Mouse (Mus musculus): Measurements from ENCODE around the gene Slc25a13. TPM values are rescaled to one million over a fixed set of nuclear protein-coding genes. Genes with fewer than 3 reads are reported as not detected.
A peak's percentile ranks its signal among the peaks of the same experiment; 100 is the strongest.
"Not testable (repeated sequence)": the region's sequence is repeated elsewhere in the genome, so short reads cannot be mapped to it uniquely, and the experiment has no call there.

Slc25a13 gene
- polyA plus RNA-seq, 1 experiment from 2014 or later, result 19.1 TPM

DNA sequence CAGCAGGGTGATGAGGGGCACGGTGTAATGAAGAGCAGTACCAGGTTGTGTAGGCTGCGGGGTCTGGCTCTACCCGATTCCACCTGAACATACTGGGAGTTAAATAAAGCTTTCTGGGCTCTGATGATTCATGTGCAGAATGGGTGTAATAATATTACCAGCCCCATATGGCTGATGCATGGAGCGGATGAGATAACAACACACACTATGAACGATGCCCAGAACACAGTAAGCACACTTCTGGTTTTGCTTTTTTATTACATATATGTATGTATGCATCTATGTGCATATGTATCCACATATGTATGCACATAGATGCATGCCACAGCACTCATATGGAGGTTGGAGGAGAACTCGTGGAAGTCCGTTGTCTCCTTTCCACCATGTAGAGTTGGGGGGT, 34.8 kb downstream of the Slc25a13 start:
- H3K27ac ChIP-seq, result no peak overlapping the region
- no peak overlapping the region for H3K9ac ChIP-seq
- H3K4me2 ChIP-seq (replicated peaks), result no peak overlapping the region
- 94% methylated on average over 7 of the region's 7 CpGs for WGBS
- no peak for ATAC-seq (ENCODE audit: low FRiP score)
- H3K4me1 ChIP-seq, result no peaks in the 10 kb centered on the region; the same call in 1 of the 2 replicates
- H3K27me3 ChIP-seq, result no peaks in the 10 kb centered on the region
- H3K36me3 ChIP-seq, result no peaks in the 10 kb centered on the region
- H3K4me3 ChIP-seq, result no peak overlapping the region
- no peaks in the 10 kb centered on the region for H3K9me3 ChIP-seq (replicated peaks)

DNA sequence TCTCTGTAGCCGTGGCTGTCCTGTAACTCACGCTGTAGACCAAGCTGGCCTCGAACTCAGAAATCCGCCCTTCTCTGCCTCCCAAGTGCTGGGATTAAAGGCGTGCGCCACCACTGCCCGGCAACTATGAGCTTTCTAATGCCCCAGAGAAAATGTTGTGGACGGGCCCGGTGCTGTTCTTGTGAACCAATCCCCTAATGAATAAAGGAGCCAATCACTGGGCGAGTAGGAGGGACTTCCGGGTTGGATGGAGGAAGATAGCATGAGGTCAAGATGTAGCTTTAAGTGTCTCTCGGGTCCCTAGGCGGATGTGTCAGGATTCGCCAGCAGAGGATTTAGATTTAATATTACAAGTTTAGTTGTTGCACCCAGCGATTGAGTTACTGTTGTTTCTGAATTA, 38.6 kb downstream of the Slc25a13 start:
- not testable (repeated sequence) for H3K4me3 ChIP-seq; H3K36me3 ChIP-seq; H3K9me3 ChIP-seq (replicated peaks); H3K27me3 ChIP-seq; H3K27ac ChIP-seq; H3K9ac ChIP-seq; ATAC-seq (ENCODE audit: low FRiP score); H3K4me2 ChIP-seq (replicated peaks)
- H3K4me1 ChIP-seq, result peaks cover 12% of the 10 kb centered on the region
- 93% methylated on average over 15 of the region's 15 CpGs for WGBS

DNA sequence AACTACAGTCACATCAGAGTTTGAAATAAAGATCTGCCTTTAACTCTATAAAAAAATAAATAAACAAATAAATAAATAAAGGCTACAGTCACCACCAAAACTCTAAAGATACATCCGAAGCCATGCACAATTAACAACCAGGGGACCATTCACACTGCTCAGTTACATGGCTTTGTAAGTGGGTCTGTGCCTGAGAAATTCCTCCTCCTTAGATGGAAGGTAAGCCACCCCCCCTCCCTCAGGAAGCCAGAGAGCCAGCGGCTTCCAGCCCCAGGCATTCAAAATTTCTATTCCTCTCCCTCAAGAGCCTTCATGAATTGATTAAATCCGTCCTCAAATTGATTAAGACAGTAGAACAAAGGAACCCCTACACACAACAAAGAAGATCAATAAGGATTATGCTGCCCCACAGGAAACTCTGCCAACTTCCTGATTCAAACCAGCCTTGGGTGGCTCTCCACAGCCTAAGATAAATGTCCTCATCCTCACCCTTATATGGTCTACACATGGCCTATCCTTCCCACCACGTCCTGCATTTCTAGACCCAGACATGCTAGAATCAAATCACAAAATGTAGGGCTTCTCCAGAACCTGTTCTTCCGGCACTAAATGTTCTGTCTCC, 41.5 kb downstream of the Slc25a13 start:
- ATAC-seq (ENCODE audit: low FRiP score), result no peak
- 59% methylated on average over 5 of the region's 5 CpGs for WGBS
- H3K4me1 ChIP-seq, result peaks cover 16% of the 10 kb centered on the region

DNA sequence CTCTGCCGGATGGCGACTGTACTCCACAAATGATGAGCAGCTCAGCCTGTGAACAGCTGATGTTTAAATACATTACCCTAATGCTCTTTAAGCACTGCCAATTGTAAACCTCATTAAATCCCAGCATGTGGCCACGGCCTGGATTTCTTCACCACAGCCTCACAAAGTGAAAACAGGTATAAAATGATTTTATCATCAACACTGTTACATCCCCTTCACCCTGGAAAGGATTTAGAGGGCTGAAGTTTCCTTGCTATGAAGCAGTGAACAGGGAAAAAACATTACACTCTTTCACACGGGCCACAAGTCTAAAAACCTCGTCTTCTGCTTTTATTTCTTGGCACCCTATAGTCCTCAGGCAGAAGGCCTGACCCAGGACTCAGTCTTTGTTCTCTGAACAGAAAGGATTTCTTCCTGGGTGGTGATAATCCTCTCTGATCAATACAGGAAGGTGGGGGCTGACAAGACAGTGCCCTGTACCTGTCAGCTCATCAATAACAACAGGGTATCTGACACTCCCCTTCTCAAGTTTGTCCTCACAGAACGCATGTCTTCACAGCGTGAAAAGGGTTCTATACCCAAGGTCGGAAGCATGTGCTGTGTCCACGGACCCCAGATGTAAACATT, 42.9 kb downstream of the Slc25a13 start:
- Histone ChIP-seq H3K9ac (no peak overlapping the region), H3K4me3 (no peak overlapping the region), H3K4me1 (peaks cover 20% of the 10 kb centered on the region), H3K27ac (no peak overlapping the region), H3K9me3 (replicated peaks) (no peaks in the 10 kb centered on the region), H3K36me3 (no peaks in the 10 kb centered on the region), H3K4me2 (replicated peaks) (no peak overlapping the region), H3K27me3 (no peaks in the 10 kb centered on the region)
- peak; percentile 64 for ATAC-seq (ENCODE audit: low FRiP score)
- 26% methylated on average over 9 of the region's 9 CpGs for WGBS

More for the DNA sequence above, 41.5 kb downstream of the Slc25a13 start:
- H3K27ac ChIP-seq, result no peak overlapping the region
- H3K9ac ChIP-seq, result no peak overlapping the region
- no peaks in the 10 kb centered on the region for H3K27me3 ChIP-seq
- H3K4me2 ChIP-seq (replicated peaks), result no peak overlapping the region
- no peak overlapping the region for H3K4me3 ChIP-seq
- H3K36me3 ChIP-seq, result no peaks in the 10 kb centered on the region
- H3K9me3 ChIP-seq (replicated peaks), result no peaks in the 10 kb centered on the region

DNA sequence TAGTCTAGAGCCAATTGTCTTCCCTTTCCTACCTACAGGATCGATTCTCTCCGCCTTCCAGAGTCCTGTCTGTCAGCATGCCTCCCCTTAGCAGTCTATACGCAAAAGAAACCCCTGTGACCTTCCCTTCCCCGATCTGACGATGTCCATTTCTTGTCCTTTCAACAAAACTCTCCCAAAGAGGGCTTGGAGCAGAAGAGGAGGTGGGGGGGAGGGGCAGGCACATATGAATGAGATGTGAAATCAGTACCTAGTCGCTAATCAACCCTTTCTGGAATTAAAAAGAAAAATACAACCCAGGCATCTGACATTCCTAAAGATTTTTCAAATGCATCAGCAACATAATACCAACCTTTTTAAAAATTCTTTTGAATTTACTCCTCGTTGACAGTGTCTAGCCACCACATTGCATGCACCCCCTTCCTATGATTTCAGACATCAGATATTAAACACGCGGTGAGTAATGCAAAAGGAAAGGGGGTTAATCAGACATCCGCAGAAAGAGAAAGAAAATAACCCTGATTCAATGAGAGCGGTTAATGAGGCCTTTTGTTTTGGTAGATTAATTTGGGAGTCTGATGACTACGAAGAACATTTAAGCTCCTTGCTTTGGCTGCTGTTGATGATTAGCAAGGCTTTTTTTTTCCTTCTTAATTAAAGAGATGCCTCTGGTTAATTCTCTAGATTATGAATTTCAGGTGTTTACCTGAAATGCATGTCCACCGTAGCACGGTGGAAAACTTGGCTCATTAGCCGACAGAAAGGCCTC, 43.6 kb downstream of the Slc25a13 start:
- no peaks in the 10 kb centered on the region for H3K36me3 ChIP-seq
- no peaks in the 10 kb centered on the region for H3K9me3 ChIP-seq (replicated peaks)
- no peak overlapping the region for H3K4me2 ChIP-seq (replicated peaks)
- ATAC-seq (ENCODE audit: low FRiP score), result no peak; the same call in 1 of the 2 replicates
- no peak overlapping the region for H3K27ac ChIP-seq
- no peaks in the 10 kb centered on the region for H3K27me3 ChIP-seq
- no peak overlapping the region for H3K9ac ChIP-seq
- 27% methylated on average over 15 of the region's 15 CpGs for WGBS
- peaks cover 27% of the 10 kb centered on the region for H3K4me1 ChIP-seq
- H3K4me3 ChIP-seq, result no peak overlapping the region

DNA sequence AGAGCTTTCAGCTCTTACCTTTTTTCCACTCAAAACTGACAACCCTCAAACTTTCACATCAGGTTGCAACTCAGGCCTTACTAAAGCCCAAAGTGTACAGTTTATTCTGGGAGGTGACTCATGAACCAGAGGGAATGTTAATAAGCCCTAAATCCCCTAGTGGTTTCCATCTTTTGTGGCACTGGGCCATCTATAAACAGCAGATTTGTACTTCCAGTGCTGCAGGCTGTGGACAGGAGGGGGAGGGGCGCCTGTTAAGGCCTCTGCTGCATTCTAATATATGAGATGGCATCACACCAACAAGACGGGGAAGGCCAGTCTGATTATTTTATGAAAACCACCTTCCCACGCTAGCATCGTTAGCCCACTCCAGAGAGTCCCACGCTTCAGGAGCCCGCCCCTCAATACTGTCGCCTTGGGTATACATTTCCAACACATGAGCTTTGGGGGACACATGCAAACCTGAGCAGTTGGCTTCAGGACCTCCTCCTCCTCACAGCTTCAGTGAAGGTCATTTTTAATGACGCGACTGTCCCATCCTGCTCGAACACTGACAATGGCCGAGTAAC, 48.3 kb downstream of the Slc25a13 start:
- H3K9ac ChIP-seq, result no peak overlapping the region
- no peaks in the 10 kb centered on the region for H3K9me3 ChIP-seq (replicated peaks)
- no peaks in the 10 kb centered on the region for H3K36me3 ChIP-seq
- no peak overlapping the region for H3K4me3 ChIP-seq
- 0 out of 2 replicates have a peak, but pooled peaks cover 2% of the 10 kb centered on the region for H3K27me3 ChIP-seq
- H3K4me1 ChIP-seq, result peaks cover 21% of the 10 kb centered on the region
- ATAC-seq (ENCODE audit: low FRiP score), result peak; percentile 62
- WGBS, result 63% methylated on average over 11 of the region's 11 CpGs
- no peak overlapping the region for H3K27ac ChIP-seq
- no peak overlapping the region for H3K4me2 ChIP-seq (replicated peaks)

DNA sequence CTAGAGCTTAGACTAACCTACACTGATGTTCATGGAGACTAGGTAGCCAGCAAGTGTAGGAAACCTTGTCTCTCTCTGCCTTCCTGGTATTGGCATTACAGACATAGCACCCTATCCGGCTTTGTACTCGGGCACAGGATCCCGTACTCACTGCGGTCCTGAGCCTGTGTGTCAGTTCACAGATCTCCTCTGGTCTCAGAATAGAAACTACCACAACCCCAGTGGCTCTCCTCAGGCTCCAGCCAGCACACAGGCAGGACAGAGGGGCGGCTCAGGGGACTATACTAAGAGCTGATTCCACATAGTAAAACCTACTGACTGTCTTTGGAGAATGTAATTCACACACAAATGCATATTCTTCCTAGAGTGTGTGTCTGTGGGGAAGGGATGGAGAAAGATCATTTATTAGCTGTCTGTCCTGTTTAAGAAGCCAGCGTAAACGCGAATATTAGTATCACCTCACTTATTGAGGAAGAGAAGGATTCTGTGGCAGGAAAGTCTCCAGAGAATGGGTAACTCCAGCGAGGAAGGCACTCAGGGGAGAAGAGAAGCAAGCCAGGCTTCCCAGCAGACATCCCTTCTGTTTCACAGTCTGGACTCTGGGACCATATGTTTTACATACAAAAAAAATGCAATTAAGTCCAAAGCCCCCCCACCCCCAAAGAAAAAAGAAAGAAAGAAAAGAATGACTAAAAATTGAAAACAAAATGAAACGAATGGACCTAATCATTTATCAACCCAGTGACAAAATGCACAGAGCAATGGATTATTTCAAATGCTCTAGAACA, 49.4 kb downstream of the Slc25a13 start:
- H3K27ac ChIP-seq, result no peak overlapping the region

DNA sequence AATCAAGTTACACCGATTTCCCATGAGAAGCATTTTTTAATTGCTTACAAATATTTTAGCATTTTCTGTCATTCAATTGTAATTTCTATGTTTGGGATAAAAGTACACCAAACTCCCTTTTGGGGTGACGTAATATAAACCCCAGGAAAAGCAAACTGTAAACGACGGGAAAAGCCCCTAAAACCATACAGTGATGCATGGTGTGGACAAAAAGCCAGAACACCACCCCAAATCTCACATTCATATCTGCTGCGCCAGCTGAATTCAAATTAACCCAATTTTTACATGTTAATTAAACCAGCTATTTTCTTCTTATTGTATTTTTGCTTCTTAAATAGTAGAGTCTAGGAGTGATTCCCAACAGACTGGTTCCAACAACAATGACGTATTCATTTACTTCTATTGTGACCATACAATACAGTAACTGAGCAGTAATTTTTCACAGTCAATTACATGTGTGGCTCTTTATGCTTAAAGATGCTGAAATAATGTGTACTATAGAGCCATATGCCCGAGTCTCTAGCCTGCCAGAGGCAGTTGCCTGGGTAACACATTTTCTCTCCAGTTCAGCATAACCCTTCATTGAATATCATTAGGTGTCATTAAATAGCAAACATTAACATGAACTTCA, 53.9 kb downstream of the Slc25a13 start:
- ATAC-seq (ENCODE audit: low FRiP score), result peak; percentile 79
- no peaks in the 10 kb centered on the region; the same call in 1 of the 2 replicates for H3K9me3 ChIP-seq (replicated peaks)

More for the DNA sequence above, 49.4 kb downstream of the Slc25a13 start:
- Histone ChIP-seq H3K4me3 (no peak overlapping the region), H3K9me3 (replicated peaks) (no peaks in the 10 kb centered on the region), H3K9ac (no peak overlapping the region), H3K27me3 (0 out of 2 replicates have a peak, but pooled peaks cover 2% of the 10 kb centered on the region), H3K4me2 (replicated peaks) (no peak overlapping the region), H3K36me3 (no peaks in the 10 kb centered on the region), H3K4me1 (peaks cover 18% of the 10 kb centered on the region)
- no peak for ATAC-seq (ENCODE audit: low FRiP score)
- WGBS, result 87% methylated on average over 10 of the region's 10 CpGs

DNA sequence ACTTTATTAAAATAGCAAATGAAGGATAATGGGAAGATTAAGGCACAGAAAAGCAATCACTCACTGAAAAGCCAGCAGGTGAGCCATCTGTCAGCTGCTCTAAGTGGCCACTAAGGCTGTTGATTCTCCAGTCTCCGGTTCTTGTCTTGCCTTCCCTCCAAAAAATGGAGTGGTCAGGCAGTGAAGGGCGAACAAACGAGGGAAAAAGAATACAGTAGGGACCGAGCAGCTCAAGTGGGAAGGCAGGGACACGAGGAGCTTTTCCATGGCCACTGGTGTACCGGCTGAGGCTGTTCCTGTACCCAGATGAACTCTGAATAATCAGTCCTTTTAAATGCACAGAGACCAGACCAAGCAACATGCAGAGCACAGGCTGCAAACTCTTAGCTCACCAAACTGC, 54.8 kb downstream of the Slc25a13 start:
- no peak overlapping the region for H3K9ac ChIP-seq
- no peak overlapping the region for H3K4me3 ChIP-seq
- H3K4me2 ChIP-seq (replicated peaks), result no peak overlapping the region
- peaks cover 28% of the 10 kb centered on the region for H3K4me1 ChIP-seq
- H3K27me3 ChIP-seq, result 0 out of 2 replicates have a peak, but pooled peaks cover 2% of the 10 kb centered on the region
- 29% methylated on average over 6 of the region's 6 CpGs for WGBS
- no peaks in the 10 kb centered on the region; the same call in 1 of the 2 replicates for H3K9me3 ChIP-seq (replicated peaks)
- no peak; the same call in 1 of the 2 replicates for ATAC-seq (ENCODE audit: low FRiP score)
- 0 out of 2 replicates have a peak overlapping the region, but pooled peaks have one; percentile 30 for H3K27ac ChIP-seq
- H3K36me3 ChIP-seq, result no peaks in the 10 kb centered on the region

More for the DNA sequence above, 53.9 kb downstream of the Slc25a13 start:
- 40% methylated on average over 7 of the region's 7 CpGs for WGBS
- Histone ChIP-seq H3K36me3 (no peaks in the 10 kb centered on the region), H3K9ac (no peak overlapping the region), H3K4me3 (no peak overlapping the region), H3K27me3 (0 out of 2 replicates have a peak, but pooled peaks cover 2% of the 10 kb centered on the region), H3K4me1 (peaks cover 28% of the 10 kb centered on the region), H3K4me2 (replicated peaks) (no peak overlapping the region), H3K27ac (no peak overlapping the region)

DNA sequence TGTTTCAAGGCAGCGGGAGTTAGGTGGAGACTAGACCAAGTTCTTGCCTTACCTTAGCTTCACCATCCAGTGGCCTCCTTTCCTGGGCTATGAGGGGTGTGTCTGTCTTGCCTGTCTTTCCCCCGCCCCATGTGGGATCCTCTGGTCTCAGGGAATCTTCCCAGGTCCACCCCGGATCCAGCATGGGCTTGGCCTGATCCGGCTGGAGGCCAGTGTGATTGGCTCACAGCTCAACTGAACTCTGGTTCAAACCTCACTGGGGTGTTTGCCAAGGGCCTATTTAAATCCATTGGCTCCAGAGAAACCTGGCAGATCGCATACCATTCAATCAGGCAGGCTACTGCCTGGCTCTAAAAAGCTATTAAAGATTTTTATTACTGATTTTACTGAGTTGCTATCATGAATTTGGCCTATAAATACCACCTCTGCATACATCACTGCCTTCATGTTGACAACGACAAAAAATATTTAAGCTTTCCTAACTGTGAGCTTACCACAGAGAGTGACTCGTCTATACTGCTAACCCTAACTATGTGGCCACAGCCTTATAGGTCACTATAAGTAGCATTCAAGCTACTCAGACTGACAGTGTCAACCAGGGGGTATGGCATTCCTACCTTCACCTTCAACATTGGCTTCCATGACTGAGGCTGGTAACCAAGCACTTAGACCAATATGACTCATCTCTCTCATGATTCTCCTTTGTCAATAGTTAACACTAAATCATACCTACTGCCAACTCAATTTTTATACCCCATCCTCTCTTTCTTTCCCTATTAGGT, 56.1 kb downstream of the Slc25a13 start:
- Histone ChIP-seq H3K9me3 (replicated peaks) (no peaks in the 10 kb centered on the region; the same call in 1 of the 2 replicates), H3K36me3 (no peaks in the 10 kb centered on the region), H3K27ac (no peak overlapping the region), H3K4me1 (peaks cover 29% of the 10 kb centered on the region), H3K4me3 (no peak overlapping the region), H3K27me3 (0 out of 2 replicates have a peak, but pooled peaks cover 2% of the 10 kb centered on the region), H3K4me2 (replicated peaks) (no peak overlapping the region), H3K9ac (no peak overlapping the region)
- ATAC-seq (ENCODE audit: low FRiP score), result no peak
- 88% methylated on average over 7 of the region's 7 CpGs for WGBS
